Mouse (Mus musculus) gonadal fat pad, adult 2 months (tissue): ENCODE results near the gene Myl9. TPM values are rescaled to one million over a fixed set of nuclear protein-coding genes. Genes with fewer than 3 reads are reported as not detected.

Experiments
- DNase-seq: peaks from one replicate; pipeline ENCODE4 v3.0.0-alpha.2; 2012; ENCODE audit warnings: low read depth
- polyA plus RNA-seq: library from polyadenylated mRNA; depleted of rRNA; stranded (reverse); fragments of >200 nt; gene quantifications from 2 replicates; pipeline ENCODE4 v1.2.3, GENCODE M21; 2012

The Myl9 gene
- polyA plus RNA-seq, 1 experiment = 563 TPM

- DNase-seq = no peak
Measured at GRCm38 (mm10) chr2:156764022-156764421, 11.2 kb upstream of the Myl9 start.

GRCm38 (mm10) chr2:156764747-156765146 lies 10.5 kb upstream of the Myl9 start:
- no peak for DNase-seq

GRCm38 (mm10) chr2:156765593-156765992 lies 9.6 kb upstream of the Myl9 start:
- no peak for DNase-seq

GRCm38 (mm10) chr2:156766227-156767019 lies 8.8 kb upstream of the Myl9 start:
- no peak for DNase-seq

- no peak for DNase-seq
Measured at GRCm38 (mm10) chr2:156767108-156767507, 8.1 kb upstream of the Myl9 start.

- DNase-seq = no peak
Measured at GRCm38 (mm10) chr2:156769274-156769673, 5.9 kb upstream of the Myl9 start.

GRCm38 (mm10) chr2:156773470-156773869 lies 1.8 kb upstream of the Myl9 start:
- no peak for DNase-seq

- no peak for DNase-seq
Measured at GRCm38 (mm10) chr2:156774035-156774737, 1.0 kb upstream of the Myl9 start.

- no peak for DNase-seq
Measured at GRCm38 (mm10) chr2:156775455-156776435, 525 bp downstream of the Myl9 start.

GRCm38 (mm10) chr2:156776907-156777306 lies 1.7 kb downstream of the Myl9 start:
- DNase-seq = no peak

GRCm38 (mm10) chr2:156777326-156778004 lies 2.2 kb downstream of the Myl9 start:
- no peak for DNase-seq

- no peak for DNase-seq
Measured at GRCm38 (mm10) chr2:156778571-156778970, 3.4 kb downstream of the Myl9 start.

- no peak for DNase-seq
Measured at GRCm38 (mm10) chr2:156779036-156779435, 3.8 kb downstream of the Myl9 start.

GRCm38 (mm10) chr2:156779488-156779887 lies 4.3 kb downstream of the Myl9 start:
- no peak for DNase-seq

GRCm38 (mm10) chr2:156780129-156780528 lies 4.9 kb downstream of the Myl9 start:
- no peak for DNase-seq

GRCm38 (mm10) chr2:156780752-156781151 lies 5.5 kb downstream of the Myl9 start:
- DNase-seq = no peak

GRCm38 (mm10) chr2:156781281-156781680 lies 6.1 kb downstream of the Myl9 start:
- no peak for DNase-seq

GRCm38 (mm10) chr2:156781836-156782480 lies 6.7 kb downstream of the Myl9 start:
- DNase-seq = no peak

- DNase-seq = no peak
Measured at GRCm38 (mm10) chr2:156782481-156783348, 7.5 kb downstream of the Myl9 start.

- no peak for DNase-seq
Measured at GRCm38 (mm10) chr2:156783349-156783728, 8.1 kb downstream of the Myl9 start.
